Mouse (Mus musculus) hindbrain, embryonic 12.5 days (tissue): ENCODE results near the gene Espn. TPM values are rescaled to one million over a fixed set of nuclear protein-coding genes. Genes with fewer than 3 reads are reported as not detected.

ENCODE experiments used
- ATAC-seq: fragments of 200-750 bp; cut with Nextera tagmentation; 2 replicates; pipeline ENCODE4 v1.8.0; 2017; ENCODE audit warnings: moderate TSS enrichment; ENCODE audit not compliant: low FRiP score
- H3K27ac ChIP-seq: fragments of 300-500 bp; sonication (generic); 2 replicates; pipeline ENCODE4 v1.5.1; 2016; ENCODE audit warnings: mild to moderate bottlenecking
- H3K27me3 ChIP-seq: fragments of 300-500 bp; sonication (generic); 2 replicates; pipeline ENCODE4 v1.6.1; 2016; ENCODE audit warnings: mild to moderate bottlenecking
- H3K36me3 ChIP-seq: fragments of 300-500 bp; sonication (generic); 2 replicates; pipeline ENCODE4 v1.6.1; 2016; ENCODE audit warnings: mild to moderate bottlenecking
- H3K4me1 ChIP-seq: fragments of 300-500 bp; sonication (generic); 2 replicates; pipeline ENCODE4 v1.6.1; 2016
- H3K4me2 ChIP-seq: fragments of 300-500 bp; sonication (generic); replicated peaks from 2 replicates; pipeline ENCODE4 v1.6.1; 2016; ENCODE audit warnings: mild to moderate bottlenecking
- H3K4me3 ChIP-seq: fragments of 300-500 bp; sonication (generic); 2 replicates; pipeline ENCODE4 v1.5.1; 2016; ENCODE audit warnings: mild to moderate bottlenecking
- H3K9ac ChIP-seq: fragments of 300-500 bp; sonication (generic); 2 replicates; pipeline ENCODE4 v1.6.1; 2016; ENCODE audit warnings: mild to moderate bottlenecking, moderate library complexity
- H3K9me3 ChIP-seq: fragments of 300-500 bp; sonication (generic); replicated peaks from 2 replicates; pipeline ENCODE4 v1.6.1; 2016; ENCODE audit warnings: mild to moderate bottlenecking
- WGBS: fragments of 180-500 bp; shearing (Covaris S2); methylation state at CpG from one replicate; pipeline ENCODE4 v1.1.7; 2016; 5-methylcytosine and 5-hydroxymethylcytosine counted together
- polyA plus RNA-seq: library from polyadenylated mRNA; unstranded; fragments of >200 nt; fragmentation: Nextera tagmentation; extraction: Ambion mirVana; gene quantifications from 2 replicates; pipeline ENCODE4 v1.2.1, GENCODE M21; 2016

Espn gene
- polyA plus RNA-seq, 1 experiment from 2014 or later: 2.3 TPM

GRCm38 (mm10) chr4:152096927-152097326 lies 55.2 kb downstream of the Espn start:
- Histone ChIP-seq H3K27me3 (no peaks in the 10 kb centered on the region; the same call in 1 of the 2 replicates), H3K4me3 (no peak overlapping the region), H3K4me2 (no peak overlapping the region; the same call in 1 of the 2 replicates), H3K9ac (no peak overlapping the region), H3K27ac (no peak overlapping the region), H3K4me1 (peaks cover 40% of the 10 kb centered on the region), H3K36me3 (0 out of 2 replicates have a peak, but pooled peaks cover 3% of the 10 kb centered on the region), H3K9me3 (no peaks in the 10 kb centered on the region)
- 0 out of 2 replicates have a peak, but pooled peaks have one; percentile 18 for ATAC-seq
- WGBS: 30% methylated on average over 6 of the region's 6 CpGs

- Histone ChIP-seq H3K4me1 (peaks cover 38% of the 10 kb centered on the region), H3K27ac (no peak overlapping the region), H3K4me3 (no peak overlapping the region), H3K9me3 (no peaks in the 10 kb centered on the region), H3K36me3 (no peaks in the 10 kb centered on the region), H3K27me3 (no peaks in the 10 kb centered on the region; the same call in 1 of the 2 replicates), H3K9ac (no peak overlapping the region), H3K4me2 (no peak overlapping the region; the same call in 1 of the 2 replicates)
- 0 out of 2 replicates have a peak, but pooled peaks have one; percentile 18 for ATAC-seq
- WGBS: 17% methylated on average over 27 of the region's 27 CpGs
These were observed 55.9 kb downstream of the Espn start for GRCm38 (mm10) chr4:152095937-152096910.

GRCm38 (mm10) chr4:152094233-152094632 lies 57.9 kb downstream of the Espn start:
- WGBS: 90% methylated on average over 12 of the region's 12 CpGs
- ATAC-seq: no peak
- Histone ChIP-seq H3K4me3 (no peak overlapping the region), H3K4me2 (no peak overlapping the region), H3K9me3 (no peaks in the 10 kb centered on the region), H3K27ac (no peak overlapping the region), H3K27me3 (no peaks in the 10 kb centered on the region; the same call in 1 of the 2 replicates), H3K4me1 (peaks cover 36% of the 10 kb centered on the region), H3K36me3 (no peaks in the 10 kb centered on the region), H3K9ac (no peak overlapping the region)

GRCm38 (mm10) chr4:152092751-152093293 lies 59.3 kb downstream of the Espn start:
- no peak overlapping the region for H3K4me3 ChIP-seq
- H3K27me3 ChIP-seq: no peaks in the 10 kb centered on the region; the same call in 1 of the 2 replicates
- H3K9ac ChIP-seq: no peak overlapping the region
- peaks cover 40% of the 10 kb centered on the region for H3K4me1 ChIP-seq
- H3K4me2 ChIP-seq: no peak overlapping the region
- no peaks in the 10 kb centered on the region for H3K36me3 ChIP-seq
- no peak overlapping the region for H3K27ac ChIP-seq
- WGBS: 65% methylated on average over 8 of the region's 8 CpGs
- H3K9me3 ChIP-seq: no peaks in the 10 kb centered on the region
- ATAC-seq: no peak

GRCm38 (mm10) chr4:152090191-152090590 lies 62.0 kb downstream of the Espn start:
- ATAC-seq: no peak
- Histone ChIP-seq H3K4me3 (no peak overlapping the region), H3K9me3 (no peaks in the 10 kb centered on the region), H3K27me3 (0 out of 2 replicates have a peak, but pooled peaks cover 3% of the 10 kb centered on the region), H3K4me2 (no peak overlapping the region), H3K27ac (no peak overlapping the region), H3K9ac (no peak overlapping the region), H3K36me3 (no peaks in the 10 kb centered on the region), H3K4me1 (peaks cover 33% of the 10 kb centered on the region)
- WGBS: 82% methylated on average over 9 of the region's 9 CpGs

- ATAC-seq: no peak
- no peaks in the 10 kb centered on the region for H3K36me3 ChIP-seq
- no peak overlapping the region for H3K27ac ChIP-seq
- no peak overlapping the region; the same call in 1 of the 2 replicates for H3K9ac ChIP-seq
- peak overlapping the region; percentile 76; the same call in 1 of the 2 replicates for H3K4me2 ChIP-seq
- peaks cover 33% of the 10 kb centered on the region for H3K4me1 ChIP-seq
- H3K27me3 ChIP-seq: peaks cover 3% of the 10 kb centered on the region; the same call in 1 of the 2 replicates
- H3K4me3 ChIP-seq: no peak overlapping the region
- no peaks in the 10 kb centered on the region for H3K9me3 ChIP-seq
- 42% methylated on average over 8 of the region's 8 CpGs for WGBS
These were observed 63.5 kb downstream of the Espn start for GRCm38 (mm10) chr4:152088556-152089120.

- Histone ChIP-seq H3K4me1 (peaks cover 33% of the 10 kb centered on the region), H3K36me3 (no peaks in the 10 kb centered on the region), H3K4me3 (no peak overlapping the region; the same call in 1 of the 2 replicates), H3K27me3 (peaks cover 3% of the 10 kb centered on the region; the same call in 1 of the 2 replicates), H3K4me2 (peak overlapping the region; percentile 76), H3K9ac (no peak overlapping the region; the same call in 1 of the 2 replicates), H3K9me3 (no peaks in the 10 kb centered on the region), H3K27ac (no peak overlapping the region)
- WGBS: 47% methylated on average over 4 of the region's 4 CpGs
- ATAC-seq: no peak
These were observed 64.0 kb downstream of the Espn start for GRCm38 (mm10) chr4:152088133-152088532.

- H3K4me3 ChIP-seq: peak overlapping the region; percentile 60
- no peak for ATAC-seq
- H3K9ac ChIP-seq: peak overlapping the region; percentile 84
- peak overlapping the region; percentile 58; the same call in 1 of the 2 replicates for H3K27ac ChIP-seq
- 4% methylated on average over 12 of the region's 12 CpGs for WGBS
- no peaks in the 10 kb centered on the region for H3K9me3 ChIP-seq
- H3K4me1 ChIP-seq: peaks cover 28% of the 10 kb centered on the region
- H3K27me3 ChIP-seq: peaks cover 3% of the 10 kb centered on the region; the same call in 1 of the 2 replicates
- peak overlapping the region; percentile 76 for H3K4me2 ChIP-seq
- no peaks in the 10 kb centered on the region for H3K36me3 ChIP-seq
These were observed 64.7 kb downstream of the Espn start for GRCm38 (mm10) chr4:152087211-152088081.

GRCm38 (mm10) chr4:152086505-152087210 lies 65.5 kb downstream of the Espn start:
- peak; percentile 83 for ATAC-seq

GRCm38 (mm10) chr4:152084616-152085015 lies 67.6 kb downstream of the Espn start:
- Histone ChIP-seq H3K36me3 (no peaks in the 10 kb centered on the region), H3K4me1 (peaks cover 21% of the 10 kb centered on the region), H3K4me2 (no peak overlapping the region), H3K27ac (no peak overlapping the region), H3K9ac (no peak overlapping the region), H3K9me3 (no peaks in the 10 kb centered on the region), H3K4me3 (no peak overlapping the region), H3K27me3 (peaks cover 3% of the 10 kb centered on the region; the same call in 1 of the 2 replicates)
- no peak for ATAC-seq
- WGBS: 89% methylated on average over 7 of the region's 7 CpGs

More at GRCm38 (mm10) chr4:152086505-152087210, 65.5 kb downstream of the Espn start:
- WGBS: under 1% methylated on average over 50 of the region's 92 CpGs
- Histone ChIP-seq H3K4me3 (peak overlapping the region; percentile 60), H3K36me3 (no peaks in the 10 kb centered on the region), H3K4me2 (peak overlapping the region; percentile 76), H3K27me3 (peaks cover 3% of the 10 kb centered on the region; the same call in 1 of the 2 replicates), H3K9me3 (no peaks in the 10 kb centered on the region), H3K4me1 (peaks cover 23% of the 10 kb centered on the region), H3K27ac (0 out of 2 replicates have a peak overlapping the region, but pooled peaks have one; percentile 58), H3K9ac (peak overlapping the region; percentile 84)
